Mouse (Mus musculus) embryonic fibroblast, embryonic 13.5 days (primary cell): ENCODE results near the gene Rtn4ip1.

Experiments used
- CTCF ChIP-seq: IDR thresholded peaks from 2 replicates; pipeline ENCODE4 v1.5.1; 2011; ENCODE audit warnings: mild to moderate bottlenecking, control low read depth, low read length, moderate library complexity, borderline replicate concordance; ENCODE audit not compliant: insufficient read depth
- POLR2A ChIP-seq: IDR thresholded peaks from 2 replicates; pipeline ENCODE4 v1.6.1; 2011; ENCODE audit warnings: low read depth, mild to moderate bottlenecking, control low read depth, low read length, moderate library complexity

- TF ChIP-seq POLR2A (no peak), CTCF (no peak)
Measured at GRCm38 (mm10) chr10:43995858-43996650, 94.4 kb downstream of the Rtn4ip1 start.
